Mouse (Mus musculus) ovary, postnatal 14 days (tissue): ENCODE results near the gene Gcsh.

ENCODE experiments used
- DNase-seq: peaks from one replicate; pipeline ENCODE4 v3.0.0; 2022; ENCODE audit warnings: low spot score

Gene Gcsh

DNA sequence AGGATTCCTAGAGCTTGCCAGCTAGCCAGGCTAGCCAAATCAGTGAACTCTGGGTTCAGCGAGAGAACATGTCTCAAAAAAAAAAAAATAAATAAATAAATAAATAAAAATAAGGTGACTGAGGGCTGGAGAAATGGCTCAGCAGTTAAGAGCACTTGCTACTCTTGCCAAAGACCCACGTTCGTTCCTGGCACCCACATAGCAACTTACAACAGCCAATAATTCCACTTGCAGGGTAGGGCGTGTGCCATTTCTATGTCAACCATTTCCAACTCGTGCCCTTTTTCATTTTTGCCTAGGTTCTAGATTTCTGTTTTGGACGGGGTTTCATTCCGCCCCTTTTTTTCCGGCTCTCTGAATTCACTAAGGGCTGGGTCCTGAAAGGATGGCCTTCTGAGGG lies 15.3 kb downstream of the Gcsh start:
- DNase-seq, result no peak

- DNase-seq, result no peak
Observed at GRCm38 (mm10) chr8:116975606-116976005, 17.7 kb downstream of the Gcsh start.

DNA sequence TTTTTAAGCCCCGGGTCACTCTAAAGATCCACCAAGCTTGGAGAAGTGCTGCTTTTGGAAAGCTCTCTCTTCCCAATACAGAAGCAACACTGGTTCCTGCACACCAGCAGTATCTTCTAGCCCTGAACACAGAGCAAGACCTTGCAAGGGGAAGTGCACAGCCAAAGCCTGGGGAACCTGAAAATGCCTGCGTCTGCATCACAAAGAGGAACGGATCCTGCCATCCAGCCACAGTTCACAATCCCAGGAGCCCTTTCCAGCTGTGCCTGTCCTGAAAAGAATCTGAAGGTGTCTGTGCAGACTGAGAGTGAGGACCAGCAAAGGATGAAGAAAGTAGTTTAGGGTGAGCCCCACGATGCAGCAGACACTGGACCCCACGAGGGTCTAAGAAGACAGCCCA lies 18.3 kb downstream of the Gcsh start:
- no peak for DNase-seq

DNA sequence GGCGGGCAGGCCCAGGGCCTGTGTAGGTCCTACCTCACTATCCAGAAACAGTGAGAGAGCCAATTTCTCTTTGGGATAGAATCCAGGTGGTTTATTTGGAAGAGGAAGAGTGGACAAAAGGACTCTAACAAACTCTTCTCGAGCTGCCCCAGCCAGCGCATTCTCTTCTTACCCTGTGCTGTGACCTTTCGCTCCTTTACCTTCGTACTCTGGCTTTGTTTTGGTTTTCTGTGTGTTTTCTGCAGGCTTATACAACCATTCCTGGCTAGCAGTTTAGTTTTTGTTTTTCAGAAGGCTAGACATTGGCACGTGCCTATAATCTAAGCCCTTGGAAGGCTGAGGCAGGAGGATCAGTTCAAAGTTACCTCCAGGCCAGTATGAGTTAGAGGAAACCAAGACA lies 23.8 kb downstream of the Gcsh start:
- DNase-seq, result no peak

GRCm38 (mm10) chr8:116954415-116954814 lies 38.9 kb downstream of the Gcsh start:
- no peak for DNase-seq

- DNase-seq, result no peak
Observed at GRCm38 (mm10) chr8:116952428-116952827, 40.9 kb downstream of the Gcsh start.

DNA sequence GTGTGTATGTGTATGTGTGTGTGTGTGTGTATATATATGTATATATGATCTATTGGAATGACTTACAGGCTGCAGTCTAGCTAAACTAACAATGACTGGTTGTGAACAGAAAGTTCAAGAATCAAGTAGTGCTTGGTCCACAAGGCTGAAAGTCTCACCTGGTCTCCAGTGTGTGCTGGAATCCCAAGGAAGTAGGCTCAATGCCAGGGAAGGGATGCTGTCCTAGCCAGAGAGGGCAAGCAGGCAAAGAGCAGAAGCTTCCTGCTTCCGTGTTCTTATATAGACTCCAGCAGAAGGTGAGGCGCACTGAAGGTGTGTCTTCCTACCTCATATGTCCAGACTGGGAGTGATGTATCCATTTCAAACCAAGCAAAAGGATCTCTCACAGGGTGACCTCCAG lies 41.6 kb downstream of the Gcsh start:
- no peak for DNase-seq

GRCm38 (mm10) chr8:116951369-116951768 lies 42.0 kb downstream of the Gcsh start:
- DNase-seq, result no peak

DNA sequence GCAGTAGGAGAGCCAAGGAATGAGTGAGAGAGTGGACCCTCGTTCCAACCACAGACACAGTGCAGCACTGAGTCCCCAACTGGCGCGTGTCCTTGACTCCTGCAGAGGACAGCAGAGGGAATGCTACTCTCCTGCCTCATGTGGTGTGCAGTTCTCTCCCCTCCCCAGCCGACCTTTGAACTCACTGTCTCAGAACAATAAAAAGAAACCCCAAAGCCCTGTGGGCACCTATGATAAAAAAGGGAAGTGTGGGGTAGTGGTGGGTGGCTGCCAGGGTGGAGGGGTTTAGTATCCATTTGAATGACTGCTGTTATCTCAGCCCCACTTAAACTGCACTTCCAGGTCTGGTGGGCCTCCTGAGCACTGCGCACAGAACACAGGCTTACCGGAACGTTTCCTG lies 45.7 kb downstream of the Gcsh start:
- DNase-seq, result no peak

GRCm38 (mm10) chr8:116946851-116947250 lies 46.5 kb downstream of the Gcsh start:
- no peak for DNase-seq

GRCm38 (mm10) chr8:116946268-116946838 lies 47.0 kb downstream of the Gcsh start:
- DNase-seq, result no peak

DNA sequence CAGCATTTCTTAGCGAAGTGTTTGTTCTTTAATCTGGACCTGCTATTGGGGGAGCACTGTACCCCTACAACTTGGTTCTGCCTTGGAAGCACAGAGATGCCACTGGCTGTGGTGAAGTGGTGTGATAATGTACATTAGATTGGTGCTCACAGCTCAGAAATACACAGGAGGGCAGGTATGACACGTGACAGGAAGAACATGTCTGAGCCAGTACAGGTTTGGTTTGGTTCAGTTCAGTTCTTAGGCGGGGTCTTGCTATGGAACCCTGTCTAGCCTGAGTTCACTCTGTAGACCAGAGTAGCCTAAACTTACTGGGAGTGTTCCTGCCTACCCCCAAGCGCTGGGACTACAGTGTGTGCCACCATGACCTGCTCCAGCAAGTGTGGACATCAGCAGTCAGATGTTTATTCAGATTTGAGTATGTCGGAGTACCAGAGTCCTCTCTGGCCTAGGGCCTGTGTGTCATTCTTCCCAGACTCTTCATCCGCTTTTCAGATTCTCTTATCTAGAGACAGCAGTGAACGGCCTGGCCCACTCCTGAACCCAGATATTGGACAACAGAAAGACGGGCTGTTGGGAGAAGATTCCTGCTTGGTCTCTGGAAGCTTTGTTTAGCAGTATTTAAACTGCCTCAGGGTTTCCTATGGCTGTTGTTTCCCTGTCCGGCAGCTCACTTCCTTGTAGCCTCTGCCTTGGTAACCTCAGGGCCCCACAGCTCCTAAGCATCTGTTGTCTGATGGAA lies 48.0 kb downstream of the Gcsh start:
- DNase-seq, result no peak

DNA sequence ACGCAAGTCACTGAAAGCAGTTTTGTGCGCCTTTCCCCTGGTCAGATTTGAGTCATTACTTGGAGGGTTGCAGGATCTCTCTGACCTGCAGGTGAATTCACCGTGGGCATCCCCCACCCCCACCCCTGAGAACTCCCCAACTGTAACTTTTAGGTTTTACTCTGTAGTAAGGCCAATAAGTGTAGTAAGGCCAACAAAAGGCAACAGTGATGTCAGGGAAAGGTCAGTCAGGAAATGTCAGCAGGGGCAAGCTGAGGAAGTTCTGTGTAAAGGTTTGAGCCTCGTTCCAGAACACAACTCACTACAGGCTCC lies 49.0 kb downstream of the Gcsh start:
- no peak for DNase-seq

- no peak for DNase-seq
Observed at GRCm38 (mm10) chr8:116943555-116944384, 49.6 kb downstream of the Gcsh start.

DNA sequence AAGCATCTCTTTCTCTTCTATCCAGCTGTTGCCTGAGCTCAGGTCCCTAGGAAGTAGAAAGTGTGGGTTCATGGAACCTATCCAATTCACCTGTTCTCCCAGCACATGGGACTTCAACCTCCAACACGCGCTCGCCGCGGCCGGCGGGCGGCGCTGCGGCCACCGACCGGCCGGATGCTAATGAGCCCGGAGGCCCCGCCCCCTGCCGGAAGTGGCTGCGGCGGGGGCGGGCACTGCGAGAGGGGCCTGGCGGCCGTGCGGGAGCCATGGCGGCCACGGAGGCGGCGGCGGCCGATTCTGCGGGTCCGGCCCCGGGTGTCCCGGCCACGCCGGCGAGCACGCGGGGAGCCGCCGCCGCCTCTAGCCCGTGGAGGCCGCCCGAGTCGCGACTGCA lies 50.2 kb downstream of the Gcsh start, which contains the start of gene Atmin:
Gene Atmin (plus strand): TSS at position 233 of the 394 bp plus-strand sequence.
- peak; percentile 80 for DNase-seq

DNA sequence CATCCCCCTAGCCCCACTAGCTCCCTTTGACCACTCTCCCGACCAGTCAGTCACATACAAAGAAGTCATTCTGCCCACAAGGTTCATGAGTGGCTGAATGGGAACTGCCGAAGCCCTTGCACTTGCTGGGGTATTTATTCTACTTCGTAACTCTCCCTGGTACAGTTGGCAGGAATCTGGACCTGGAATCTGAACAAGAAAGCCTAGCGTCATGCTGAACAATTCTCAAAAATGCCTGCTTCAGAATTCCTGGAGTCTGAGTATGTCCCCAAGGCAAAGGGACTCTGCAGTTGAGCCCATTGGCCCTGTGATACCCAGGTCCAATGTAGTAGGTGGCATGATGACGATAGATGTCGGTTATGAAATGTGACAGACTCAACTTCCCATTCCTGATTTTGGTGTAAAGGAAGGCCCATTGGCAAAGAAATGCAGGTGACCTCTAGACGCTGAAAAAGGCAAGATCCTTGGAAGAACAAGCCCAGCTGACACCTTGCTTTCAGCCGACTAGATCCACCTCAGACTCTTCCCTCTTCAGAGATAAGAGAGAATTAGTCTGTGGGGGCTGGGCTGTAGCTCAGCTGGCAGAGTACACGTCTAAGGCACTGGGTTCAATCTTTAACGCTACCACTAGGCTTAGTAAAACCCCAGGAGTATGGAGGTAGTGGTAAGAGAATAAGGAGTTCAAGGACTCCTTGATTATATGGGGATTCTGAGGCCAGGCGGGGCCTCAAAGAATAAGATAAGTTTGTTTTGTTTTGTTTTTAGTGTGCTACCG lies 50.9 kb downstream of the Gcsh start:
- no peak for DNase-seq

DNA sequence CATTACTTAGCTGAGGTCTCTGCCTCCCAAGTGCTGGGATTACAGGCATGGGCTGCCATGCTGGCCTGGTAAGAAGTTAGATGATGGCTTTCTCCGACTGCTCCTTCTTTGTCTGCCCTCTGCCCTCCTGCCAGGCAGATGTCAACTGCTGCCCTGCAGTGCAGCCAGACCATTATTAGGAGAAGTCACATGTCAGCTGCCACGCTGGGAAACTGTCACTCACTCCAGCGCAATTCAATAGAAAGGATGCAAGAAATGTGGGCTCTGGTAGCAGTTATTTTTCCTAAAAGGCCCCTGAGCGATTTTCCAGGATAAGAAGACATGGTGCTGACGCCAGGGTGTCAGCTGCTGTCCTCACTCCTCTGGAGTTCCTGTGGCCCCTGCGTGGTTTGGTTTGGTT lies 57.8 kb downstream of the Gcsh start:
- no peak for DNase-seq

- DNase-seq, result no peak
Observed at GRCm38 (mm10) chr8:116934976-116935375, 58.4 kb downstream of the Gcsh start.
